Mouse (Mus musculus): ENCODE measurements around the gene Bbx. TPM values are rescaled to one million over a fixed set of nuclear protein-coding genes. Genes with fewer than 3 reads are reported as not detected.

Gene Bbx
- total and polyA plus RNA-seq, 3 experiments: 20.6 to 26.2 (median 21.6) TPM

- no peak for DNase-seq (ENCODE audit: extremely low read depth)
- in situ Hi-C loops (cut with MboI; ENCODE audit: low pct_ligation_motif_present, low pct_unique_long_range_greater_than_20kb, low sequenced_read_pairs) (loop anchor here (10.0 kb wide), 1 partner anchor 85 kb away; no protein-coding TSS in a partner anchor), dilution Hi-C loops (cut with MboI; ENCODE audit: extremely low pct_ligation_motif_present, extremely low pct_unique_long_range_greater_than_20kb, low sequenced_read_pairs) (no loop called here)
- peak overlapping the region; percentile 74 to 91 (median 84) for H3K4me3 ChIP-seq (replicated peaks in 1 of 3; ENCODE audit: low read depth in 2 of 3, low read length in 2 of 3, poor library complexity in 1 of 3)
- H3K9me3 ChIP-seq (replicated peaks; ENCODE audit: low read length): no peaks in the 10 kb centered on the region
- peak overlapping the region; percentile 52 for H3K4me2 ChIP-seq (ENCODE audit: insufficient read depth, low read depth, poor library complexity, severe bottlenecking)
- peaks cover 4 to 34% of the 10 kb centered on the region in 2 experiments for H3K36me3 ChIP-seq (replicated peaks in 1 of 2; ENCODE audit: control insufficient read depth in 1 of 2, insufficient read depth in 1 of 2, low read length in 1 of 2)
- peaks cover 7 to 19% of the 10 kb centered on the region in 2 experiments for H3K4me1 ChIP-seq (ENCODE audit: control insufficient read depth in 1 of 2, insufficient read depth in 2 of 2)
- peak overlapping the region; percentile 15; the same call in 1 of the 2 replicates for H3K27ac ChIP-seq (ENCODE audit: insufficient read depth, low read depth)
- no peaks in the 10 kb centered on the region for H3K27me3 ChIP-seq (replicated peaks)
- peak overlapping the region; percentile 83 for H3K9ac ChIP-seq (ENCODE audit: insufficient read depth, low read depth)
- no peak for TF ChIP-seq MAX (IDR thresholded peaks at IDR 0.05; ENCODE audit: low read length)
- TF ChIP-seq MEF2A (IDR thresholded peaks at IDR 0.05; ENCODE audit: borderline replicate concordance, low read depth, low read length): no peak; the same call in 1 of the 2 replicates
- TF ChIP-seq ZC3H11A (IDR thresholded peaks at IDR 0.05; ENCODE audit: low read depth, low read length): no peak
- TF ChIP-seq SMC3 (IDR thresholded peaks at IDR 0.05; ENCODE audit: low read depth, low read length): no peak
- TF ChIP-seq KAT2A (IDR thresholded peaks at IDR 0.05; ENCODE audit: insufficient replicate concordance, low read length): no peak
- no peak for TF ChIP-seq TBP (conservative IDR thresholded peaks at IDR 0.05; ENCODE audit: low read depth, low read length)
- no peak for TF ChIP-seq HCFC1 (IDR thresholded peaks at IDR 0.05; ENCODE audit: low read depth, low read length)
- 0 out of 2 replicates have a peak, but pooled peaks have one; percentile 40 for TF ChIP-seq NRF1 (IDR thresholded peaks at IDR 0.05; ENCODE audit: low read depth, low read length)
- TF ChIP-seq PAX5 (IDR thresholded peaks at IDR 0.05; ENCODE audit: low read length): no peak
- no peak for TF ChIP-seq ZKSCAN1 (IDR thresholded peaks at IDR 0.05; ENCODE audit: borderline replicate concordance, low read depth, low read length)
- no peak for TF ChIP-seq NELFE (IDR thresholded peaks at IDR 0.05; ENCODE audit: low read depth, low read length)
- TF ChIP-seq RCOR1 (conservative IDR thresholded peaks at IDR 0.05; ENCODE audit: low read depth, low read length): no peak
- TF ChIP-seq EP300 (IDR thresholded peaks at IDR 0.05; ENCODE audit: low read length): no peak
- TF ChIP-seq E2F4 (IDR thresholded peaks at IDR 0.05; ENCODE audit: insufficient replicate concordance, low read depth, low read length): no peak
- TF ChIP-seq POLR2A (IDR thresholded peaks at IDR 0.05; ENCODE audit: low read depth, low read length): peak; percentile 52
- TF ChIP-seq JUND (conservative IDR thresholded peaks at IDR 0.05; ENCODE audit: low read depth, low read length): no peak
- TF ChIP-seq UBTF (IDR thresholded peaks at IDR 0.05; ENCODE audit: low read depth, low read length): no peak; the same call in 1 of the 2 replicates
- TF ChIP-seq CHD2 (IDR thresholded peaks at IDR 0.05; ENCODE audit: low read length): 0 out of 2 replicates have a peak, but pooled peaks have one; percentile 44
- TF ChIP-seq MXI1 (IDR thresholded peaks at IDR 0.05; ENCODE audit: low read depth, low read length): no peak
- TF ChIP-seq ELF1 (IDR thresholded peaks at IDR 0.05; ENCODE audit: low read depth, low read length): no peak
- no peak for TF ChIP-seq USF2 (conservative IDR thresholded peaks at IDR 0.05; ENCODE audit: low read depth, low read length)
- no peak for TF ChIP-seq CTCF (conservative IDR thresholded peaks at IDR 0.05 in 1 of 2, IDR thresholded peaks at IDR 0.05 in 1 of 2; ENCODE audit: low read depth in 2 of 2, low read length in 2 of 2)
- TF ChIP-seq MAFK (IDR thresholded peaks at IDR 0.05; ENCODE audit: insufficient replicate concordance, low read length): no peak
- TF ChIP-seq ETS1 (conservative IDR thresholded peaks at IDR 0.05; ENCODE audit: low read depth, low read length): no peak
- TF ChIP-seq IRF4 (IDR thresholded peaks at IDR 0.05; ENCODE audit: low read depth, low read length): no peak
- no peak for TF ChIP-seq RAD21 (IDR thresholded peaks at IDR 0.05; ENCODE audit: low read depth, low read length)
- TF ChIP-seq GABPA (IDR thresholded peaks at IDR 0.05; ENCODE audit: insufficient replicate concordance, low read depth, low read length): no peak
- TF ChIP-seq CHD1 (IDR thresholded peaks at IDR 0.05; ENCODE audit: low read depth, low read length): no peak
- no peak for TF ChIP-seq JUN (IDR thresholded peaks at IDR 0.05; ENCODE audit: insufficient read depth, low read depth, low read length)
- TF ChIP-seq MYC (IDR thresholded peaks at IDR 0.05; ENCODE audit: low read depth, low read length): no peak
- peak; percentile 9 for TF ChIP-seq SIN3A (IDR thresholded peaks at IDR 0.05; ENCODE audit: low read length)
- TF ChIP-seq TCF12 (IDR thresholded peaks at IDR 0.05; ENCODE audit: low read depth, low read length): 0 out of 2 replicates have a peak, but pooled peaks have one; percentile 25
- TF ChIP-seq BHLHE40 (IDR thresholded peaks at IDR 0.05; ENCODE audit: low read depth, low read length): no peak; the same call in 1 of the 2 replicates
- no peak for TF ChIP-seq USF1 (IDR thresholded peaks at IDR 0.05; ENCODE audit: low read depth, low read length)
- no peak for TF ChIP-seq POLR2AphosphoS2 (IDR thresholded peaks at IDR 0.05; ENCODE audit: low read depth, low read length)
- no peak for TF ChIP-seq MAZ (IDR thresholded peaks at IDR 0.05; ENCODE audit: low read depth, low read length)
- H3K79me2 ChIP-seq (replicated peaks; ENCODE audit: control insufficient read depth, extremely low read depth, insufficient read depth, poor library complexity, severe bottlenecking): peaks cover 24% of the 10 kb centered on the region
These were observed 2.3 kb downstream of the Bbx start for GRCm38 (mm10) chr16:50429692-50430514.
